Mouse (Mus musculus): ENCODE measurements at regions not wholly inside any gene's neighbourhood (a gene's known extent, or its start where the extent isn't known, plus 50 kb on each side); places are given as distances from the start of the nearest gene placed in this dataset.

DNA sequence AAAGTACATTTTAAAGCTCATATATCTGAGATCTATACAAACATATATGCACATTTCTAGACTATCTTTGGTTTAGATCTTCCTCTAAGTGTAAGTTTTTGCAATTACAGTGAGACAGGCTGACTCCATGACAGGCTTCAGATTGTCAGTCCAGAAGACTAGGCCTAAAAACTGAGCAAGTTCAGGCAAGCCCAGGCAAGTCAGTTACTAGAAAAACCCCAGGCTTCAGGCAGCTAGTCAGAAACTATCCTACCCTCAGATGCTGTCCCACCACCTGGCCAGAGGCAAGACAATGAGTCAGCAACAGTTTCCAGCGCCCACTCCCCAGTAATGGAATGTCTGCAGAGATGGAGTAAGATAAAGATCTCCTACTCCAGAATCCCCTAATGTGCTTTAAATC is 53.4 kb upstream of the Qrfpr start:
- H3K36me3 ChIP-seq (ENCODE audit: insufficient read depth), result no peaks in the 10 kb centered on the region
- no peaks in the 10 kb centered on the region for H3K27me3 ChIP-seq (ENCODE audit: insufficient read depth, low read length)
- WGBS, result 35% methylated on average over 1 of the region's 1 CpGs
- no peak overlapping the region for H3K9ac ChIP-seq
- no peaks in the 10 kb centered on the region for H3K9me3 ChIP-seq (ENCODE audit: low read depth, low read length)
- no peak for DNase-seq
- no peak overlapping the region for H3K27ac ChIP-seq (ENCODE audit: low read depth)
- no peaks in the 10 kb centered on the region for H3K4me1 ChIP-seq (ENCODE audit: insufficient read depth)
- ATAC-seq (ENCODE audit: insufficient read depth), result no peak
- H3K4me2 ChIP-seq, result no peak overlapping the region
- H3K4me3 ChIP-seq (ENCODE audit: low read depth, low read length), result no peak overlapping the region
- no peak for TF ChIP-seq CTCF (IDR thresholded peaks at IDR 0.05; ENCODE audit: low read depth)

Data from lung, embryonic 14.5 days (tissue).